Mouse (Mus musculus) testis, adult 10 weeks (tissue): ENCODE measurements around the gene Igsf9. TPM values are rescaled to one million over a fixed set of nuclear protein-coding genes. Genes with fewer than 3 reads are reported as not detected.

Source experiments
- polyA plus RNA-seq: library from polyadenylated mRNA; stranded (reverse); fragments of 350-450 nt; fragmentation: Illumina TruSeq; extraction: RNeasy Lipid Tissue Mini Kit (QIAGEN cat#74804); gene quantifications from one replicate; pipeline ENCODE4 v1.2.3, GENCODE M21; 2014; ENCODE audit warnings: low read depth, low replicate concordance

The Igsf9 gene
- 1.2 TPM for polyA plus RNA-seq

DNA sequence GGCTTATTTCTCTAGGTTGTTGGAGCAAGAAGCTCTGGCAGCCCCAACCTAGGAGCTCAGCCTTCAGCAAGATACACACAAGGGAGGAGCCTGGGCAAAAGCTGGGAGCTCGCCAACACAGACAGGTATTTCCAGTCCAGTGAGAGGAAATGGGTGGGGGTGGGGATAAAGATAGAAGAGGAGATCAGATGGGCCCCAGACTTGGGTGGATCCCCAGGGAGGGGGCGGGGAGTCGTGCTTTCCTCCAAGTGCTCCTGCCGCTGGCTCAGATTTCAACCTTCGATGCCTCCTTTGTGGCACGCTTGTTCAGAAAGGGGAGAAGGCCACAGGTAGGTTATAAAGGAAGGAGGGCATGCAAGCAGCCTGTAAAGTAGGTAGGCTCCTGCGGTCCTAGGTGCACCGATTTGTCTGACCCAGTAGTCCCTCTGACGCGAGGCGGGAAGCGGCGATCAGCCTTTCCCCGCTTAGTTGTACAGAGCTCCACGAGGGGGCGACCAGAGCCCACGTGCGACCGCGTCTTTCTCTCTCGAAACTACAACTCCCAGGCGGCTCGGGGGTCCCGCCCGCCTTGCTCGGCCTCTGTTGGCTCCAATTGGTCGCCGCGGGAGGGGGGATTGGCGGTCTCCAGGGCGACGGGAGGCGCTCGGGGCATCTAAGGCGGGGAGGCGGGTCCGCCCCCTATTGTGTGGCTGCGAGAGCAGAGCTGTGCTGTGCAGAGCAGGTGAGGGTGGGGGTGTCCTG, at the start of gene Igsf9:
Igsf9 (plus strand) TSS at position 249 of the 741 bp plus-strand sequence.

DNA sequence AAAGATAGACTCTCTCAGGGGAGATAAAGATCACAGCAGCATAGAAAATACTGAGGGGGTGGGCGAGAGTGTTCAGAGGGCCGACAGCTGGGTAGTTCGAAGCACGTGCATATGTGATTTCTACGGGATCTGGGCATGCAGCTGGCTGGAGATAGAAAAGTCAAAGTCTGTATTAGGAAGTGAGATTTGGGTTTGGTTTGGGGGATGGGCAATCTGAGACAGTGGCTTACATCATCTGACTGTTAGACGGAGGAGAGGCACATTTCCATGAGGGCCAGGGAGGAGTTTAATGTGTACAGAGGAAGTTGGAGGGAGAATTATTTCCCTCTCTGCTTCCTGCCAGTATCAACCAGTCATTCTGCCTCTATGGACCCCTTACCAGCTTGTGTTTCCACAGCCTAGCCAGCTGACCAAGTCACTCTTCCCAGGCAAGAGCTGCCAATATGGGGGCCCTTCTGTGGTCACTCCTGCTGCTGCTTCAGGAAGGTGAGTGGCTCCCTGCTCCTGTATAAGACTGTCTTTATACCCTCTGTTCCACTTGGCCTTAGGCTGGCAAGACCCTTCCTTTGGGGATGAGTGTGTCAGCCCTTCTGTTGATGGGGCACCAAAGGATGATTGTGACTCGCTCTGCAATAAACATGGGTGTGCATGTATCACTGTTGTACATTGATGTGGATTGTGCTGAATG, 6.4 kb upstream of the Igsf9 start, which contains the start of gene Slamf9:
Slamf9 (plus strand) TSS at position 305 of the 688 bp plus-strand sequence.

DNA sequence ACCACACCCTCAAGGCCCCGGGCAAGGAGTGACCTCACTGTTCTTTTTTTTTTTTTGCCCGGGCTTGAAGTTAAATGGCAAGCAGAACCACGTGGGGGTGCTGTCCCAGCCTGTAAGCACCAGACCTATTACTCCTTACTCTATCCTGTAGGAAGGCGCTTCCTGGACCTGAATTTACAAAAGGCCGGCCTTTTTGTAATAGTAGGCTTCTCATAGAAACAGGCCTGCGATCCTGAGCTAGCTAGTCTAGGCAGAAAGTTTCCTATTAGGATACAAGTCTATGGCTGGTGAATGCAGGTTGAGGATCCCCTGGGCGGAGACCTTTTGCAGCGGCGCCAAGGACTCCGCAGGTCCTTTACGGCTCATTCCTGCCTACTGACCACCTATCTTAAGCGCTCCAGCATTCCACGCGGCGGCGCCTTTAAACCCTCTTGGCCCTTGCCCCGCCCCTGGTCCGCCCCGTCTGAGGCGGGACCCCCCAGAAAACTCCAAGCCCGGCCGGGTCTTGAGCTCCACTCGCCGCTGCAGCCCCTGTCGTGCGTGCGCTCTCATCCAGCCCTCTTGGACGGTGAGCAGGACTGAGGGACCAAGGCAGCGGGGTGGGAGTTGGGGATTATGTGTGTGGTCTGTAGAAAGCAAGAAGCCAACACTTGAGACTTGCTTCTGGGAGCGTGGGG, 18.3 kb downstream of the Igsf9 start, which contains the start of gene Tagln2:
Tagln2 (plus strand) TSS at position 283 of the 677 bp plus-strand sequence.

DNA sequence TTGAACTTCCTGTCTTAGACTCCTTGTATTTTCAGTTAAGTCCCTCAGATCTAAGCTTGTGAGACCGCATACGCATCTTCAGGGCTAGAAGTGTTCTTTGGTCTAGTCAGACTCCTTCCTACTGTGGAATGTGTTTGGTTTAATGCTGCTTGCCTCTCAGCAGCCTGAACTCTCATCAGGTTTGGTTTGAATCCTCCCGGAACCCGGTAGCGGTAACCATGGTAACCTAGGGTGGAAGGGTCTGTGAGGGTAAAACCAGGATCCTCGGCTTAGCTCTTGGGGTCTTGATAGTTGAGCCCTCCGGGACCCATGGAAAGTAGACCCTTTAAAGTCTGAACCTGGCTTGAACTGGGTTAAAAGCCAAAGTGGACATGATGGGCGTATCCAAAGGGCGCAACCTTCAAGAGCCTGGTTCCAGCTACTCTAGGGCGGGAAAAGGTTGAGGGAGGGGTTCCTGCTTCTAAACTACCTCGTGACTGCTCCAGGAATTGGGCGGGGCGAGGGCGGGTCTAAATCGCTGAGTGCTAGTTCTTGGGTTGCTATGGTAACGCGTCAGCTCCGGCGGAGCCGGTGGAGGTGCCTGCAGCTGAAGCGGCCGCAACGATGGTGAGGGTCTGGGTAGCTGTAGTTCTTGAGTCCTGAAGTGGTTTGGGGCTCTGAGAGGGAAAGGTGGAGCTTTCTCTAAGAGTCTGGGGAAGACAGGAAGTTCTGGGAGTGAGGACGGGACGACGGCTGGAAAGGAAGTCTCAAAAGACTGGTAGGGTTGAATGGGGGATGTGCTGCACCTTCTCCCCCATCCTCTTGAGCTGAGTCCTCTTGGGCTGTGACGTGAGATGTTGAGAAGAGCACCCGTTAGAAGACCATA, 39.2 kb downstream of the Igsf9 start, which contains the start of gene Cfap45:
Cfap45 (plus strand) TSS at position 226 of the 865 bp plus-strand sequence.

Other genes starting within 250 kb of the Igsf9 start
- 286 TPM for gene Atp1a4, start 223.4 kb upstream of the Igsf9 start, polyA plus RNA-seq
- gene Igsf8, start 220.1 kb upstream of the Igsf9 start, polyA plus RNA-seq, result 0.74 TPM
- gene Atp1a2, start 183.7 kb upstream of the Igsf9 start, polyA plus RNA-seq, result 9.5 TPM
- gene Kcnj9, start 152.5 kb upstream of the Igsf9 start, polyA plus RNA-seq, result 8.4 TPM
- 0.10 TPM for gene Kcnj10, start 140.6 kb upstream of the Igsf9 start, polyA plus RNA-seq
- gene Pigm, start 105.2 kb upstream of the Igsf9 start, polyA plus RNA-seq, result 6.7 TPM
- 5.3 TPM for gene Slamf9, start 6.4 kb upstream of the Igsf9 start, polyA plus RNA-seq
- 1.6 TPM for gene Tagln2, start 18.3 kb downstream of the Igsf9 start, polyA plus RNA-seq
- gene Cfap45, start 39.0 kb downstream of the Igsf9 start, polyA plus RNA-seq, result 213 TPM
- gene Vsig8, start 74.2 kb downstream of the Igsf9 start, polyA plus RNA-seq, result 0.11 TPM
- not detected for gene Slamf8, start 108.8 kb downstream of the Igsf9 start, polyA plus RNA-seq
- not detected for gene Fcrl6, start 120.8 kb downstream of the Igsf9 start, polyA plus RNA-seq
- gene Dusp23, start 151.2 kb downstream of the Igsf9 start, polyA plus RNA-seq, result 1.2 TPM
- 1.0 TPM for gene Crp, start 216.3 kb downstream of the Igsf9 start, polyA plus RNA-seq